Mouse (Mus musculus): ENCODE measurements around the gene Bdnf. TPM values are rescaled to one million over a fixed set of nuclear protein-coding genes. Genes with fewer than 3 reads are reported as not detected.

Gene Bdnf
- polyA plus RNA-seq (2016; fragmentation: Nextera tagmentation; extraction: Ambion mirVana): 2.4 and 5.3 TPM in 2 replicates

GRCm38 (mm10) chr2:109674532-109674931 lies at the start of gene Bdnf:
Bdnf (plus strand) TSS chr2:109674700.
- WGBS: 2% methylated on average over 15 of the region's 15 CpGs
- Histone ChIP-seq H3K27ac (no peak within 1 kb of the TSS), H3K4me3 (peak within 1 kb of the TSS; percentile 49), H3K9me3 (replicated peaks) (no peaks in the 10 kb centered on the region), H3K27me3 (ENCODE audit: low read depth, poor library complexity, severe bottlenecking) (peaks cover 53% of the 10 kb centered on the region), H3K36me3 (no peaks in the 10 kb centered on the region), H3K4me1 (peaks cover 44% of the 10 kb centered on the region)
- DNase-seq (ENCODE audit: low spot score): no peak

GRCm38 (mm10) chr2:109626864-109627263 lies 47.6 kb upstream of the Bdnf start:
- Histone ChIP-seq H3K9me3 (replicated peaks) (no peaks in the 10 kb centered on the region), H3K4me3 (no peak overlapping the region), H3K4me1 (no peaks in the 10 kb centered on the region), H3K27me3 (ENCODE audit: low read depth, poor library complexity, severe bottlenecking) (no peaks in the 10 kb centered on the region), H3K36me3 (no peaks in the 10 kb centered on the region), H3K27ac (no peak overlapping the region)
- no peak for DNase-seq (ENCODE audit: low spot score)
- WGBS: 79% methylated on average over 6 of the region's 6 CpGs

GRCm38 (mm10) chr2:109673509-109674455 lies 718 bp upstream of the Bdnf start:
- Histone ChIP-seq H3K4me1 (peaks cover 37% of the 10 kb centered on the region), H3K36me3 (no peaks in the 10 kb centered on the region), H3K27ac (no peak overlapping the region), H3K4me3 (peak overlapping the region; percentile 49), H3K9me3 (replicated peaks) (no peaks in the 10 kb centered on the region), H3K27me3 (ENCODE audit: low read depth, poor library complexity, severe bottlenecking) (peaks cover 53% of the 10 kb centered on the region)
- DNase-seq (ENCODE audit: low spot score): peak; percentile 53
- under 1% methylated on average over 48 of the region's 48 CpGs for WGBS

GRCm38 (mm10) chr2:109675051-109675450 lies 551 bp downstream of the Bdnf start:
- peaks cover 46% of the 10 kb centered on the region for H3K4me1 ChIP-seq
- H3K36me3 ChIP-seq: no peaks in the 10 kb centered on the region
- H3K27ac ChIP-seq: no peak overlapping the region
- no peak for DNase-seq (ENCODE audit: low spot score)
- no peaks in the 10 kb centered on the region for H3K9me3 ChIP-seq (replicated peaks)
- WGBS: 10% methylated on average over 11 of the region's 11 CpGs
- no peak overlapping the region for H3K4me3 ChIP-seq
- peaks cover 53% of the 10 kb centered on the region for H3K27me3 ChIP-seq (ENCODE audit: low read depth, poor library complexity, severe bottlenecking)

GRCm38 (mm10) chr2:109675973-109676617 lies 1.6 kb downstream of the Bdnf start:
- H3K4me3 ChIP-seq: peak overlapping the region; percentile 34
- H3K27me3 ChIP-seq (ENCODE audit: low read depth, poor library complexity, severe bottlenecking): peaks cover 53% of the 10 kb centered on the region

GRCm38 (mm10) chr2:109676618-109676974 lies 2.1 kb downstream of the Bdnf start:
- H3K9me3 ChIP-seq (replicated peaks): no peaks in the 10 kb centered on the region
- H3K4me3 ChIP-seq: peak overlapping the region; percentile 67
- peaks cover 46% of the 10 kb centered on the region for H3K4me1 ChIP-seq
- H3K27ac ChIP-seq: no peak overlapping the region
- DNase-seq (ENCODE audit: low spot score): no peak
- 2% methylated on average over 6 of the region's 6 CpGs for WGBS
- H3K36me3 ChIP-seq: no peaks in the 10 kb centered on the region
- peaks cover 53% of the 10 kb centered on the region for H3K27me3 ChIP-seq (ENCODE audit: low read depth, poor library complexity, severe bottlenecking)

More at GRCm38 (mm10) chr2:109675973-109676617, 1.6 kb downstream of the Bdnf start:
- DNase-seq (ENCODE audit: low spot score): peak; percentile 85
- no peak overlapping the region for H3K27ac ChIP-seq
- H3K9me3 ChIP-seq (replicated peaks): no peaks in the 10 kb centered on the region
- H3K36me3 ChIP-seq: no peaks in the 10 kb centered on the region
- WGBS: 2% methylated on average over 29 of the region's 29 CpGs
- peaks cover 46% of the 10 kb centered on the region for H3K4me1 ChIP-seq

GRCm38 (mm10) chr2:109677221-109678089 lies 3.0 kb downstream of the Bdnf start:
- Histone ChIP-seq H3K4me1 (peaks cover 46% of the 10 kb centered on the region), H3K4me3 (peak overlapping the region; percentile 67), H3K27ac (peak overlapping the region; percentile 86), H3K9me3 (replicated peaks) (no peaks in the 10 kb centered on the region), H3K36me3 (no peaks in the 10 kb centered on the region), H3K27me3 (ENCODE audit: low read depth, poor library complexity, severe bottlenecking) (peaks cover 52% of the 10 kb centered on the region)
- under 1% methylated on average over 50 of the region's 50 CpGs for WGBS
- peak; percentile 68 for DNase-seq (ENCODE audit: low spot score)

GRCm38 (mm10) chr2:109678090-109678409 lies 3.5 kb downstream of the Bdnf start:
- peak; percentile 86 for DNase-seq (ENCODE audit: low spot score)
- under 1% methylated on average over 18 of the region's 18 CpGs for WGBS
- Histone ChIP-seq H3K27me3 (ENCODE audit: low read depth, poor library complexity, severe bottlenecking) (peaks cover 47% of the 10 kb centered on the region), H3K4me1 (peaks cover 46% of the 10 kb centered on the region), H3K9me3 (replicated peaks) (no peaks in the 10 kb centered on the region), H3K36me3 (no peaks in the 10 kb centered on the region), H3K4me3 (peak overlapping the region; percentile 67), H3K27ac (peak overlapping the region; percentile 86)

GRCm38 (mm10) chr2:109678454-109678853 lies 4.0 kb downstream of the Bdnf start:
- H3K4me1 ChIP-seq: peaks cover 43% of the 10 kb centered on the region
- 2% methylated on average over 8 of the region's 8 CpGs for WGBS
- H3K36me3 ChIP-seq: no peaks in the 10 kb centered on the region
- no peaks in the 10 kb centered on the region for H3K9me3 ChIP-seq (replicated peaks)
- H3K27ac ChIP-seq: peak overlapping the region; percentile 86
- DNase-seq (ENCODE audit: low spot score): no peak
- peaks cover 42% of the 10 kb centered on the region for H3K27me3 ChIP-seq (ENCODE audit: low read depth, poor library complexity, severe bottlenecking)
- peak overlapping the region; percentile 67 for H3K4me3 ChIP-seq

GRCm38 (mm10) chr2:109679446-109679845 lies 4.9 kb downstream of the Bdnf start:
- WGBS: 45% methylated on average over 2 of the region's 2 CpGs
- no peak for DNase-seq (ENCODE audit: low spot score)
- H3K4me3 ChIP-seq: no peak overlapping the region
- H3K36me3 ChIP-seq: no peaks in the 10 kb centered on the region
- H3K4me1 ChIP-seq: peaks cover 33% of the 10 kb centered on the region
- H3K9me3 ChIP-seq (replicated peaks): no peaks in the 10 kb centered on the region
- no peak overlapping the region for H3K27ac ChIP-seq
- peaks cover 33% of the 10 kb centered on the region for H3K27me3 ChIP-seq (ENCODE audit: low read depth, poor library complexity, severe bottlenecking)

GRCm38 (mm10) chr2:109681071-109681470 lies 6.6 kb downstream of the Bdnf start:
- H3K27me3 ChIP-seq (ENCODE audit: low read depth, poor library complexity, severe bottlenecking): peaks cover 16% of the 10 kb centered on the region
- 89% methylated on average over 1 of the region's 1 CpGs for WGBS

GRCm38 (mm10) chr2:109688661-109689060 lies 14.2 kb downstream of the Bdnf start:
- no peaks in the 10 kb centered on the region for H3K36me3 ChIP-seq
- H3K27ac ChIP-seq: no peak overlapping the region
- no peak for DNase-seq (ENCODE audit: low spot score)
- no peak overlapping the region for H3K4me3 ChIP-seq
- 93% methylated on average over 1 of the region's 1 CpGs for WGBS
- no peaks in the 10 kb centered on the region for H3K9me3 ChIP-seq (replicated peaks)
- H3K4me1 ChIP-seq: peaks cover 17% of the 10 kb centered on the region
- H3K27me3 ChIP-seq (ENCODE audit: low read depth, poor library complexity, severe bottlenecking): peaks cover 17% of the 10 kb centered on the region

More at GRCm38 (mm10) chr2:109681071-109681470, 6.6 kb downstream of the Bdnf start:
- no peaks in the 10 kb centered on the region for H3K9me3 ChIP-seq (replicated peaks)
- H3K4me3 ChIP-seq: no peak overlapping the region
- H3K36me3 ChIP-seq: no peaks in the 10 kb centered on the region
- no peak overlapping the region for H3K27ac ChIP-seq
- H3K4me1 ChIP-seq: peaks cover 28% of the 10 kb centered on the region
- no peak for DNase-seq (ENCODE audit: low spot score)

Measured in limb, embryonic 10.5 days (tissue).